33 mouse cellular contexts compared by ENCODE assay signal in the genomic region with DNA sequence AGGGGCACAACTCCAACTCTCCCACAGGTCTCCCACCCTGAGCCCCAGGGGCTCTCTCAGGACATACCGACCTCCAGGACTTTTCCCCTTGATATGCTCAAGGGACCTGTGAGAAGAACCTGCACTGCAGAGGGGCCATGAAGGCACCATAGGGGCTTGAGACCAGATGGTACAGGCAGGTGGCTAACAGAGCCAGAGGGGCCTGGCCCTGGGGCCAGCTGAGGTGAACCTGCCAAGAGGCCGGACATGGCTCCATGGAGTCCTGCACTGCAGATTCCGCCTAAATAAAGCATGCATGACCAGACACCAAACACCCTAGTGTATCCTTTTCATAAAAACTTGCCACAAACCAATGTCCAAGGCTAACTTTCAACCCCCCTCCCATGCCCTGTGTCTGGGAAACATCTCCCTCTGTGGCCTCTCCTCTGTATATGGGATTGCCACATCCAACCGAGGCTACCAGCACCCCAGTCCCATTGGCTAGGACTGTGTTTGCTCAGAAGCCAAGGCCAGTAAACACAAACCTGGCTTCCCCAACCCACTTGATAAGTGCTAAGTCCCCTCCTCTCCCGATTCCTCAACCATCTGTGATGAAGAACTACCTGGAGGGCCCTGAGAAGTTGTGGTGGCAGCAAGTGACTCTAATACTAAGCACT. TPM values are rescaled to one million over a fixed set of nuclear protein-coding genes. Genes with fewer than 3 reads are reported as not detected.
DNase-seq lines count a peak whose midpoint lies in the region; ATAC-seq lines count a peak whose summit lies in the region.
"Had no signal": no experiment of that assay in that cellular context is flagged by ENCODE, and none has a peak within 500 bp of the region (broad histone marks: within the 10 kb centered on the region; RNA-seq: fewer than 3 reads in every experiment).

No protein-coding gene starts in this region.

- intact Hi-C loops in gastrocnemius, postnatal 14 days (cut with DNase I; ENCODE audit: low total_unique reads): no loop called here

- H3K4me3 ChIP-seq in liver, embryonic 12.5 days: no peak overlapping the region
- H3K4me3 ChIP-seq: embryonic facial prominence, embryonic 15.5 days; heart, embryonic 12.5 days; hindbrain, embryonic 10.5 days; intestine, embryonic 15.5 days; megakaryocyte, embryonic 14.5 days; neural tube, embryonic 12.5 days had no signal

- no peak overlapping the region for H3K9ac ChIP-seq in liver, embryonic 12.5 days
- H3K9ac ChIP-seq: embryonic facial prominence, embryonic 15.5 days; heart, embryonic 12.5 days; intestine, embryonic 15.5 days; lung, embryonic 14.5 days; neural tube, embryonic 12.5 days had no signal

- H3K36me3 ChIP-seq in liver, embryonic 12.5 days: no peaks in the 10 kb centered on the region
- H3K36me3 ChIP-seq: embryonic facial prominence, embryonic 15.5 days; intestine, embryonic 15.5 days; neural tube, embryonic 12.5 days had no signal

- H3K9me3 ChIP-seq in liver, embryonic 12.5 days (replicated peaks): no peaks in the 10 kb centered on the region
- H3K9me3 ChIP-seq: embryonic facial prominence, embryonic 15.5 days; heart, embryonic 12.5 days; hindbrain, embryonic 10.5 days; intestine, embryonic 15.5 days; megakaryocyte, embryonic 14.5 days; neural tube, embryonic 12.5 days had no signal

- ATAC-seq in liver, embryonic 12.5 days: peak; percentile 68; the same call in 1 of the 2 replicates
- ATAC-seq: activated CD4-positive, CD25-positive, alpha-beta regulatory T cell, adult 4 months; forebrain, embryonic 14.5 days; hindbrain, embryonic 16.5 days; intestine, embryonic 15.5 days had no signal

- H3K27ac ChIP-seq in liver, embryonic 12.5 days: no peak overlapping the region
- H3K27ac ChIP-seq: embryonic facial prominence, embryonic 15.5 days; hindbrain, embryonic 10.5 days; intestine, embryonic 15.5 days; neural tube, embryonic 12.5 days had no signal

- 81% methylated on average over 5 of the region's 5 CpGs for WGBS in liver, embryonic 12.5 days (ENCODE audit: insufficient replicate concordance)

- no peak overlapping the region for H3K4me2 ChIP-seq in liver, embryonic 12.5 days
- H3K4me2 ChIP-seq: embryonic facial prominence, embryonic 15.5 days; heart, embryonic 12.5 days; intestine, embryonic 15.5 days; lung, embryonic 14.5 days; neural tube, embryonic 12.5 days had no signal

- peak; percentile 35 for DNase-seq in adipocyte (ENCODE audit: low spot score)
- DNase-seq in cerebellum, adult 11 months: peak; percentile 80
- DNase-seq in cerebellum, adult 9-11 months: peak; percentile 92
- no peak for DNase-seq in kidney, adult 18-20 months
- DNase-seq in left cerebral cortex, adult 8-10 months (ENCODE audit: low spot score in 2 of 2): no peak
- no peak for DNase-seq in gastrocnemius, postnatal 14 days
- no peak for DNase-seq in kidney, postnatal 10 days
- DNase-seq: adrenal gland, postnatal 10 days; heart, postnatal 10 days; kidney, postnatal 36 days; layer of hippocampus, adult 9-11 months; lung, embryonic 14.5 days; midbrain, embryonic 14.5 days; retina, postnatal 1 day; right cerebral cortex, postnatal 25 days; spleen, adult 18-20 months had no signal

- no peaks in the 10 kb centered on the region for H3K27me3 ChIP-seq in liver, embryonic 12.5 days (replicated peaks)
- H3K27me3 ChIP-seq: embryonic facial prominence, embryonic 15.5 days; heart, embryonic 12.5 days; intestine, embryonic 15.5 days; megakaryocyte, embryonic 14.5 days; neural tube, embryonic 12.5 days had no signal

- H3K4me1 ChIP-seq in liver, embryonic 12.5 days: peaks cover 4% of the 10 kb centered on the region; the same call in 1 of the 2 replicates
- H3K4me1 ChIP-seq: intestine, embryonic 15.5 days had no signal

RNA-seq across cellular contexts. Expression of a gene that starts 50.6 kb away (rescaled TPM):
- polyA plus RNA-seq in liver, embryonic 12.5 days (2016; fragmentation: Nextera tagmentation; extraction: Ambion mirVana): not detected in 2 replicates
- not detected for total RNA-seq in left cerebral cortex, adult 8-10 months (2022)
- total RNA-seq in gastrocnemius, postnatal 14 days (2021): not detected
- total RNA-seq: adrenal gland, postnatal 10 days; gastrocnemius, adult 8-10 months; granulocyte monocyte progenitor cell, adult 5-6 weeks; heart, postnatal 10 days; MEL had no signal
- polyA plus RNA-seq: activated CD4-positive, CD25-positive, alpha-beta regulatory T cell, adult 4 months; C2C12; embryonic facial prominence, embryonic 15.5 days; forebrain, embryonic 14.5 days; heart, embryonic 12.5 days; hindbrain, embryonic 10.5 days; hindbrain, embryonic 16.5 days; intestine, embryonic 15.5 days; kidney, embryonic 14.5 days; limb, embryonic 11.5 days; midbrain, embryonic 14.5 days; neural tube, embryonic 12.5 days; urinary bladder, adult 2 months had no signal

RNA-seq across cellular contexts. Expression of a gene that starts 52.1 kb away (rescaled TPM):
- polyA plus RNA-seq in liver, embryonic 12.5 days (2016; fragmentation: Nextera tagmentation; extraction: Ambion mirVana): 0.06 TPM in 1 of 2 replicates, not detected in the other
- under 1 TPM in 1 of 4 experiments, not detected in 3; 0.32 TPM for total RNA-seq in left cerebral cortex, adult 8-10 months (2022)
- total RNA-seq in gastrocnemius, postnatal 14 days (2021): not detected
- total RNA-seq: gastrocnemius, adult 8-10 months; granulocyte monocyte progenitor cell, adult 5-6 weeks; heart, postnatal 10 days had no signal
- polyA plus RNA-seq: activated CD4-positive, CD25-positive, alpha-beta regulatory T cell, adult 4 months; heart, embryonic 12.5 days had no signal

RNA-seq across cellular contexts. Expression of a gene that starts 53.2 kb away (rescaled TPM):
- 9.8 TPM in 2 replicates for polyA plus RNA-seq in liver, embryonic 12.5 days (2016; fragmentation: Nextera tagmentation; extraction: Ambion mirVana)
- total RNA-seq in left cerebral cortex, adult 8-10 months (2022): 10 to 100 TPM; 60.3 to 72.8 (median 66.9) TPM
- total RNA-seq in gastrocnemius, postnatal 14 days (2021): 10 to 100 TPM; 25.7 to 26.5 TPM

Comparison
In these comparisons a context has a peak if more than half of its experiments do, and no peak if none do; other contexts are left out.
1. DNase-seq: peak in adipocyte (single experiment), cerebellum, adult 11 months (single experiment) and cerebellum, adult 9-11 months (single experiment); none in kidney, adult 18-20 months (single experiment), left cerebral cortex, adult 8-10 months (0 of 2), gastrocnemius, postnatal 14 days (single experiment) and kidney, postnatal 10 days (single experiment).